Mouse (Mus musculus): Measurements from ENCODE around the gene Htra2. TPM values are rescaled to one million over a fixed set of nuclear protein-coding genes. Genes with fewer than 3 reads are reported as not detected.
A peak's percentile ranks its signal among the peaks of the same experiment; 100 is the strongest.

The Htra2 gene
- polyA plus RNA-seq, 1 experiment from 2014 or later: 50.5 TPM

- Histone ChIP-seq H3K27me3 (replicated peaks; ENCODE audit: insufficient read depth, low read length) (no peaks in the 10 kb centered on the region), H3K36me3 (ENCODE audit: insufficient read depth, low read length) (no peaks in the 10 kb centered on the region), H3K9me3 (ENCODE audit: low read length) (no peaks in the 10 kb centered on the region), H3K4me2 (replicated peaks; ENCODE audit: low read depth, low read length) (no peak overlapping the region), H3K9ac (replicated peaks; ENCODE audit: low read depth) (no peak overlapping the region), H3K4me1 (ENCODE audit: insufficient read depth, low read depth, low read length) (no peaks in the 10 kb centered on the region), H3K4me3 (ENCODE audit: low read depth, low read length) (no peak overlapping the region), H3K27ac (ENCODE audit: low read length) (no peak overlapping the region)
- ATAC-seq (no peak), DNase-seq (ENCODE audit: low spot score) (no peak)
- TF ChIP-seq EP300 (IDR thresholded peaks at IDR 0.05) (no peak), CTCF (IDR thresholded peaks at IDR 0.05) (no peak)
- WGBS: 71% methylated on average over 4 of the region's 4 CpGs
These were observed 34.1 kb downstream of the Htra2 start for GRCm38 (mm10) chr6:83020836-83021593.

- Histone ChIP-seq H3K9ac (replicated peaks; ENCODE audit: low read depth) (no peak overlapping the region), H3K27ac (ENCODE audit: low read length) (no peak overlapping the region), H3K4me3 (ENCODE audit: low read depth, low read length) (no peak overlapping the region), H3K36me3 (ENCODE audit: insufficient read depth, low read length) (no peaks in the 10 kb centered on the region), H3K27me3 (replicated peaks; ENCODE audit: insufficient read depth, low read length) (no peaks in the 10 kb centered on the region), H3K4me2 (replicated peaks; ENCODE audit: low read depth, low read length) (no peak overlapping the region), H3K9me3 (ENCODE audit: low read length) (no peaks in the 10 kb centered on the region), H3K4me1 (ENCODE audit: insufficient read depth, low read depth, low read length) (no peaks in the 10 kb centered on the region)
- TF ChIP-seq CTCF (IDR thresholded peaks at IDR 0.05) (no peak), EP300 (IDR thresholded peaks at IDR 0.05) (no peak)
- 82% methylated on average over 6 of the region's 6 CpGs for WGBS
- no peak for ATAC-seq
- no peak for DNase-seq (ENCODE audit: low spot score)
These were observed 35.0 kb downstream of the Htra2 start for GRCm38 (mm10) chr6:83020121-83020520.

GRCm38 (mm10) chr6:83019044-83019443 is 36.0 kb downstream of the Htra2 start:
- WGBS: 51% methylated on average over 3 of the region's 3 CpGs
- H3K4me3 ChIP-seq (ENCODE audit: low read depth, low read length): no peak overlapping the region
- H3K27me3 ChIP-seq (replicated peaks; ENCODE audit: insufficient read depth, low read length): no peaks in the 10 kb centered on the region
- H3K9me3 ChIP-seq (ENCODE audit: low read length): no peaks in the 10 kb centered on the region
- ATAC-seq (no peak), DNase-seq (ENCODE audit: low spot score) (no peak)
- H3K36me3 ChIP-seq (ENCODE audit: insufficient read depth, low read length): no peaks in the 10 kb centered on the region
- no peak overlapping the region for H3K9ac ChIP-seq (replicated peaks; ENCODE audit: low read depth)
- no peak overlapping the region for H3K4me2 ChIP-seq (replicated peaks; ENCODE audit: low read depth, low read length)
- no peak overlapping the region for H3K27ac ChIP-seq (ENCODE audit: low read length)
- no peaks in the 10 kb centered on the region for H3K4me1 ChIP-seq (ENCODE audit: insufficient read depth, low read depth, low read length)
- TF ChIP-seq CTCF (IDR thresholded peaks at IDR 0.05): no peak
- no peak for TF ChIP-seq EP300 (IDR thresholded peaks at IDR 0.05)

- TF ChIP-seq EP300 (IDR thresholded peaks at IDR 0.05) (no peak), CTCF (IDR thresholded peaks at IDR 0.05) (no peak)
- Histone ChIP-seq H3K9ac (replicated peaks; ENCODE audit: low read depth) (no peak overlapping the region), H3K36me3 (ENCODE audit: insufficient read depth, low read length) (no peaks in the 10 kb centered on the region), H3K4me3 (ENCODE audit: low read depth, low read length) (no peak overlapping the region), H3K27ac (ENCODE audit: low read length) (0 out of 2 replicates have a peak overlapping the region, but pooled peaks have one; percentile 44), H3K27me3 (replicated peaks; ENCODE audit: insufficient read depth, low read length) (no peaks in the 10 kb centered on the region), H3K4me2 (replicated peaks; ENCODE audit: low read depth, low read length) (no peak overlapping the region), H3K4me1 (ENCODE audit: insufficient read depth, low read depth, low read length) (no peaks in the 10 kb centered on the region), H3K9me3 (ENCODE audit: low read length) (no peaks in the 10 kb centered on the region)
- DNase-seq (ENCODE audit: low spot score) (peak; percentile 62), ATAC-seq (peak; percentile 80)
- WGBS: 20% methylated on average over 3 of the region's 3 CpGs
These were observed 37.9 kb downstream of the Htra2 start for GRCm38 (mm10) chr6:83017190-83017589.

GRCm38 (mm10) chr6:83015749-83016148 is 39.3 kb downstream of the Htra2 start:
- ATAC-seq (no peak), DNase-seq (ENCODE audit: low spot score) (no peak)
- no peaks in the 10 kb centered on the region for H3K9me3 ChIP-seq (ENCODE audit: low read length)
- no peaks in the 10 kb centered on the region for H3K27me3 ChIP-seq (replicated peaks; ENCODE audit: insufficient read depth, low read length)
- H3K9ac ChIP-seq (replicated peaks; ENCODE audit: low read depth): no peak overlapping the region
- H3K4me1 ChIP-seq (ENCODE audit: insufficient read depth, low read depth, low read length): no peaks in the 10 kb centered on the region
- no peak overlapping the region for H3K4me3 ChIP-seq (ENCODE audit: low read depth, low read length)
- no peak overlapping the region for H3K4me2 ChIP-seq (replicated peaks; ENCODE audit: low read depth, low read length)
- no peaks in the 10 kb centered on the region for H3K36me3 ChIP-seq (ENCODE audit: insufficient read depth, low read length)
- WGBS: 92% methylated on average over 2 of the region's 2 CpGs
- TF ChIP-seq EP300 (IDR thresholded peaks at IDR 0.05): no peak
- no peak for TF ChIP-seq CTCF (IDR thresholded peaks at IDR 0.05)
- no peak overlapping the region for H3K27ac ChIP-seq (ENCODE audit: low read length)

GRCm38 (mm10) chr6:83014482-83015466 is 40.3 kb downstream of the Htra2 start:
- H3K27me3 ChIP-seq (replicated peaks; ENCODE audit: insufficient read depth, low read length): no peaks in the 10 kb centered on the region
- no peak overlapping the region for H3K9ac ChIP-seq (replicated peaks; ENCODE audit: low read depth)
- peak; percentile 63 for ATAC-seq
- no peak for TF ChIP-seq EP300 (IDR thresholded peaks at IDR 0.05)
- no peak overlapping the region for H3K4me3 ChIP-seq (ENCODE audit: low read depth, low read length)
- no peaks in the 10 kb centered on the region for H3K4me1 ChIP-seq (ENCODE audit: insufficient read depth, low read depth, low read length)
- H3K9me3 ChIP-seq (ENCODE audit: low read length): no peaks in the 10 kb centered on the region
- DNase-seq (ENCODE audit: low spot score): peak; percentile 36
- no peak overlapping the region for H3K27ac ChIP-seq (ENCODE audit: low read length)
- 61% methylated on average over 12 of the region's 12 CpGs for WGBS
- H3K36me3 ChIP-seq (ENCODE audit: insufficient read depth, low read length): no peaks in the 10 kb centered on the region
- no peak overlapping the region for H3K4me2 ChIP-seq (replicated peaks; ENCODE audit: low read depth, low read length)
